Mouse (Mus musculus) ES-Bruce4 (cell line): ENCODE data around the gene Amz2. TPM values are rescaled to one million over a fixed set of nuclear protein-coding genes. Genes with fewer than 3 reads are reported as not detected.

Experiments
- H3K27ac ChIP-seq: 2 replicates; pipeline ENCODE4 v1.5.1; 2012; ENCODE audit warnings: low read length, inconsistent platforms; ENCODE audit not compliant: insufficient read depth
- H3K27me3 ChIP-seq: 2 replicates; pipeline ENCODE4 v1.6.1; 2012; ENCODE audit warnings: mild to moderate bottlenecking, low read length, inconsistent platforms; ENCODE audit not compliant: control insufficient read depth, poor library complexity, insufficient read depth, severe bottlenecking
- H3K36me3 ChIP-seq: 2 replicates; pipeline ENCODE4 v1.6.1; 2012; ENCODE audit warnings: inconsistent platforms, mild to moderate bottlenecking, low read length, moderate library complexity; ENCODE audit not compliant: control insufficient read depth, poor library complexity, insufficient read depth, severe bottlenecking
- H3K4me1 ChIP-seq: one replicate; pipeline ENCODE4 v1.8.1; 2011; ENCODE audit warnings: low read length; ENCODE audit not compliant: control insufficient read depth, insufficient read depth
- H3K4me3 ChIP-seq: 2 replicates; pipeline ENCODE4 v1.5.1; 2011; ENCODE audit warnings: low read depth, mild to moderate bottlenecking, low read length
- H3K9ac ChIP-seq: 2 replicates; pipeline ENCODE4 v1.6.1; 2012; ENCODE audit warnings: low read depth, mild to moderate bottlenecking, inconsistent platforms; ENCODE audit not compliant: poor library complexity, severe bottlenecking
- H3K9me3 ChIP-seq: replicated peaks from 2 replicates; pipeline ENCODE4 v1.6.1; 2012; ENCODE audit warnings: mild to moderate bottlenecking, low read length, inconsistent platforms; ENCODE audit not compliant: control insufficient read depth, poor library complexity, insufficient read depth, severe bottlenecking
- CTCF ChIP-seq: IDR thresholded peaks from one replicate; pipeline ENCODE4 v1.8.1; 2011; ENCODE audit warnings: low read depth, low read length
- EP300 ChIP-seq: IDR thresholded peaks from 2 replicates; pipeline ENCODE4 v1.6.1; 2011; ENCODE audit warnings: low read depth, low read length; ENCODE audit not compliant: insufficient read depth
- POLR2A ChIP-seq: IDR thresholded peaks from one replicate; pipeline ENCODE4 v1.8.1; 2011; ENCODE audit warnings: low read length; ENCODE audit not compliant: insufficient read depth
- polyA plus RNA-seq: library from polyadenylated mRNA; stranded (reverse); fragments of >200 nt; gene quantifications from 2 replicates; pipeline ENCODE4 v1.2.4, GENCODE M21; 2011; ENCODE audit warnings: low read depth; ENCODE audit not compliant: missing spikeins, insufficient read depth, insufficient read length

Amz2 gene
- polyA plus RNA-seq, 1 experiment: 78.5 TPM

GRCm38 (mm10) chr11:109423294-109423693 lies 2.5 kb upstream of the Amz2 start:
- TF ChIP-seq CTCF (no peak), POLR2A (no peak), EP300 (no peak)
- H3K4me3 ChIP-seq: no peak overlapping the region
- peaks cover 4% of the 10 kb centered on the region; the same call in 1 of the 2 replicates for H3K9me3 ChIP-seq
- H3K27me3 ChIP-seq: no peaks in the 10 kb centered on the region
- no peaks in the 10 kb centered on the region for H3K4me1 ChIP-seq
- H3K9ac ChIP-seq: no peak overlapping the region
- H3K27ac ChIP-seq: no peak overlapping the region
- H3K36me3 ChIP-seq: no peaks in the 10 kb centered on the region

- TF ChIP-seq EP300: no peak
- TF ChIP-seq POLR2A: no peak
- no peak for TF ChIP-seq CTCF
- Histone ChIP-seq H3K4me3 (peak overlapping the region; percentile 75), H3K4me1 (no peaks in the 10 kb centered on the region), H3K9me3 (peaks cover 4% of the 10 kb centered on the region; the same call in 1 of the 2 replicates), H3K36me3 (peaks cover 18% of the 10 kb centered on the region), H3K27ac (peak overlapping the region; percentile 31), H3K9ac (peak overlapping the region; percentile 75), H3K27me3 (no peaks in the 10 kb centered on the region)
Observed at GRCm38 (mm10) chr11:109426272-109426586, 483 bp downstream of the Amz2 start.

GRCm38 (mm10) chr11:109427353-109427752 lies 1.6 kb downstream of the Amz2 start:
- no peak for TF ChIP-seq EP300
- TF ChIP-seq POLR2A: no peak
- no peak for TF ChIP-seq CTCF
- Histone ChIP-seq H3K27ac (no peak overlapping the region), H3K9me3 (peaks cover 1% of the 10 kb centered on the region; the same call in 1 of the 2 replicates), H3K4me1 (no peaks in the 10 kb centered on the region), H3K27me3 (no peaks in the 10 kb centered on the region), H3K36me3 (peaks cover 18% of the 10 kb centered on the region), H3K4me3 (no peak overlapping the region), H3K9ac (no peak overlapping the region)

- H3K27me3 ChIP-seq: no peaks in the 10 kb centered on the region
Observed at GRCm38 (mm10) chr11:109434233-109434798, 8.6 kb downstream of the Amz2 start.

DNA sequence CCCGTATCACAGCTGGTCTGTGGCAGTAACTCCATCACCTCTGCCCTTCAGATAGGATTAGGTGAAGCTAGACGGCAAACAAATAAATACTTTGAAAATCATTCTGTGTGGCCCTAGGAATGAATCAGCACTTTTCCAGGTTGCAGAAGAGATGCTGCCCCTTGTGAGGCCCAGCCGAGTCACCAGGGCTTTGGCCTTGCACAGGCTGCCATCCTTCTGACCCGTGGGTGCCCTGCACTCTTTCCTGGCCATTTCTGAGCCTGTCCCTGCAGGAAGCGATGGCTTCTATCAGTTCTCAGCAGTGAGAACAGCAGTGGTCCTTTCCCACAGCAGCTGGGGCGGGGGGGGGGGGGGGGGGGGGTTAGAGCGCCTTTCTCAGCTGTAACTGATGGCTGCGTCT lies 11.1 kb downstream of the Amz2 start:
- H3K36me3 ChIP-seq: peaks cover 10% of the 10 kb centered on the region

More at GRCm38 (mm10) chr11:109434233-109434798, 8.6 kb downstream of the Amz2 start:
- Histone ChIP-seq H3K4me1 (no peaks in the 10 kb centered on the region), H3K9ac (no peak overlapping the region), H3K4me3 (no peak overlapping the region), H3K9me3 (no peaks in the 10 kb centered on the region), H3K27ac (no peak overlapping the region), H3K36me3 (peaks cover 19% of the 10 kb centered on the region)
- no peak for TF ChIP-seq EP300

DNA sequence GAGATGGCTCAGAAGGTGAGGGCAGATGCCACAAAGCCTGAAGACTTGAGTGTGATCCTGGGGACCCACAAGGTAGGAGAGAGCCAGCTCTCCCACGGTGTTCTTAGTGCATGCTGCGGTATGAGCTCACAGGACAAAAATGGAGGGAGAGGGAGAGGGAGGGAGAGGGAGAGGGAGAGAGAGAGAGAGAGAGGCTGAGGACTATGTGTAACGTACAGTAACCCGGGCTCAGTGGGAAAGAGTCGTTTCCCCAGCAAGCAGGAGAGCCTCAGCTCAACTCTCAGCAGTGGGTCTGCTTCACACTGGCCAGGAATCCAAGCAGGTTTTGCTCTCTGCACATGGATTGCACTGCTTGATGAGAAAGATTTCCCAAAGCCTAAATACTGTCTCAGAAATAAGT lies 13.5 kb downstream of the Amz2 start:
- no peak overlapping the region for H3K4me3 ChIP-seq
- no peaks in the 10 kb centered on the region for H3K27me3 ChIP-seq
- H3K36me3 ChIP-seq: peaks cover 9% of the 10 kb centered on the region
- no peak overlapping the region for H3K27ac ChIP-seq
- H3K9ac ChIP-seq: peak overlapping the region; percentile 49; the same call in 1 of the 2 replicates
- TF ChIP-seq EP300: no peak
- TF ChIP-seq CTCF: no peak
- no peak for TF ChIP-seq POLR2A
- H3K9me3 ChIP-seq: no peaks in the 10 kb centered on the region
- H3K4me1 ChIP-seq: no peaks in the 10 kb centered on the region

More for the DNA sequence above, 11.1 kb downstream of the Amz2 start:
- Histone ChIP-seq H3K4me3 (no peak overlapping the region), H3K4me1 (no peaks in the 10 kb centered on the region), H3K9ac (no peak overlapping the region), H3K9me3 (no peaks in the 10 kb centered on the region), H3K27me3 (no peaks in the 10 kb centered on the region), H3K27ac (no peak overlapping the region)
- TF ChIP-seq CTCF: no peak
- no peak for TF ChIP-seq POLR2A
- no peak for TF ChIP-seq EP300
